Mouse (Mus musculus) kidney, embryonic 15.5 days (tissue): Measurements from ENCODE around the gene Otud7b. TPM values are rescaled to one million over a fixed set of nuclear protein-coding genes. Genes with fewer than 3 reads are reported as not detected.

Experiments
- polyA plus RNA-seq: library from polyadenylated mRNA; unstranded; fragments of >200 nt; fragmentation: Nextera tagmentation; extraction: Ambion mirVana; gene quantifications from 2 replicates; pipeline ENCODE4 v1.2.1, GENCODE M21; 2015

The Otud7b gene
- polyA plus RNA-seq, 1 experiment from 2014 or later, result 21.0 TPM

Other genes with a start within 250 kb of the Otud7b start
- gene Prpf3, start 248.6 kb upstream of the Otud7b start, polyA plus RNA-seq, result 49.7 and 52.3 TPM in 2 replicates
- gene Mrps21, start 233.0 kb upstream of the Otud7b start, polyA plus RNA-seq, result 404 and 412 TPM in 2 replicates
- 5.9 and 6.6 TPM in 2 replicates for gene Ciart, start 222.3 kb upstream of the Otud7b start, polyA plus RNA-seq
- gene BC028528, start 212.5 kb upstream of the Otud7b start, polyA plus RNA-seq, result 38.0 and 42.3 TPM in 2 replicates
- gene Aph1a, start 210.6 kb upstream of the Otud7b start, polyA plus RNA-seq, result 37.4 and 40.8 TPM in 2 replicates
- gene Car14, start 199.8 kb upstream of the Otud7b start, polyA plus RNA-seq, result 17.3 and 22.5 TPM in 2 replicates
- 247 and 264 TPM in 2 replicates for gene Anp32e, start 175.3 kb upstream of the Otud7b start, polyA plus RNA-seq
- gene Plekho1, start 108.5 kb upstream of the Otud7b start, polyA plus RNA-seq, result 43.5 and 44.2 TPM in 2 replicates
- 39.0 and 39.1 TPM in 2 replicates for gene Vps45, start 46.1 kb upstream of the Otud7b start, polyA plus RNA-seq
- gene Mtmr11, start 57.5 kb downstream of the Otud7b start, polyA plus RNA-seq, result 24.6 and 29.7 TPM in 2 replicates
- 184 and 193 TPM in 2 replicates for gene Sf3b4, start 67.8 kb downstream of the Otud7b start, polyA plus RNA-seq
- gene Sv2a, start 76.6 kb downstream of the Otud7b start, polyA plus RNA-seq, result 3.0 and 4.9 TPM in 2 replicates
- 55.2 and 59.4 TPM in 2 replicates for gene Bola1, start 115.2 kb downstream of the Otud7b start, polyA plus RNA-seq
- gene Hist2h2ab, start 115.3 kb downstream of the Otud7b start, polyA plus RNA-seq, result 0.86 and 0.90 TPM in 2 replicates
- 10.8 and 11.3 TPM in 2 replicates for gene Hist2h2ac, start 116.4 kb downstream of the Otud7b start, polyA plus RNA-seq
- gene Hist2h2be, start 116.6 kb downstream of the Otud7b start, polyA plus RNA-seq, result 12.2 and 12.6 TPM in 2 replicates
- 7.9 TPM in 2 replicates for gene Hist2h3c2, start 134.6 kb downstream of the Otud7b start, polyA plus RNA-seq
- 42.2 and 50.0 TPM in 2 replicates for gene Hist2h2aa2, start 135.7 kb downstream of the Otud7b start, polyA plus RNA-seq
- gene Hist2h2aa1, start 141.0 kb downstream of the Otud7b start, polyA plus RNA-seq, result 28.0 and 29.7 TPM in 2 replicates
- 0.55 and 1.2 TPM in 2 replicates for gene Hist2h3c1, start 142.2 kb downstream of the Otud7b start, polyA plus RNA-seq
- gene Hist2h4, start 158.8 kb downstream of the Otud7b start, polyA plus RNA-seq, result 11.6 and 14.3 TPM in 2 replicates
- gene Hist2h3b, start 164.1 kb downstream of the Otud7b start, polyA plus RNA-seq, result 59.3 and 75.1 TPM in 2 replicates
- gene Hist2h2bb, start 165.2 kb downstream of the Otud7b start, polyA plus RNA-seq, result 12.8 and 17.8 TPM in 2 replicates
- 1.7 TPM in 2 replicates for gene Fcgr1, start 189.4 kb downstream of the Otud7b start, polyA plus RNA-seq